Mouse (Mus musculus): ENCODE measurements at regions not wholly inside any gene's neighbourhood (a gene's known extent, or its start where the extent isn't known, plus 50 kb on each side); places are given as distances from the start of the nearest gene placed in this dataset.

GRCm38 (mm10) chr5:118349057-118349456 lies 104.0 kb downstream of the 2410131K14Rik start:
- TF ChIP-seq POLR2A (IDR thresholded peaks at IDR 0.05; ENCODE audit: borderline replicate concordance, control insufficient read depth, low read depth, low read length) (no peak), CTCF (IDR thresholded peaks at IDR 0.05; ENCODE audit: control insufficient read depth, insufficient read depth, low read length) (no peak)

All from bone marrow, adult 2 months (tissue).